ENCODE assay signal across 27 mouse cellular contexts in the genomic region with DNA sequence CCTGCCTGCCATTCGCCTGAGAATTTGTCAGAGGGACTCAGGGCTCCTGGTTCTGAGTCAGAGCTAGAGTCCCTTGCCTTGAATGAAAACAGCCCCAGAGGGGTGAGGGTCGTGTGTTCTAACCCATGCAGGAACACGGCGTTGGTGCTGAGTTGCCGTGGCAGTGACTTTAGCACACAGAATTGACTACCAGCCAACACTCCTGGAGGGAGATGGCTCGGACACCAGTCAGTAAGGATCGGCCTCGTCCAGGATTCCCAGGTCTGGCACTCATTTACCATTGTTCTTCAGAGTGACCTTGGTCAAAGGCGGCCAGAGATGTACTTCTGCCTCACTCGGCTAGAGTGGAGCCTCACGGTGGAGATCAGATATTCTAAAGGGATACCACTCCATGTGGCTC.
"Had no signal": no experiment of that assay in that cellular context is flagged by ENCODE, and none has a peak within 500 bp of the region (broad histone marks: within the 10 kb centered on the region; RNA-seq: fewer than 3 reads in every experiment).

No protein-coding gene starts in this region.

- H3K27me3 ChIP-seq: hindbrain, embryonic 12.5 days; hindbrain, embryonic 13.5 days; hindbrain, embryonic 15.5 days had no signal

- DNase-seq: heart, postnatal 10 days; heart, postnatal 14 days; heart, postnatal 36 days; heart, postnatal 4 days; kidney, adult 18-20 months; kidney, postnatal 10 days; kidney, postnatal 14 days; kidney, postnatal 25 days; kidney, postnatal 36 days; kidney, postnatal 4 days; layer of hippocampus, adult 9-11 months; layer of hippocampus, postnatal 36 days had no signal

- H3K36me3 ChIP-seq: heart, embryonic 10.5 days; heart, embryonic 12.5 days; heart, embryonic 13.5 days; heart, embryonic 15.5 days; hindbrain, embryonic 10.5 days; hindbrain, embryonic 12.5 days; hindbrain, embryonic 13.5 days; hindbrain, embryonic 15.5 days; intestine, embryonic 15.5 days; kidney, embryonic 15.5 days had no signal

- H3K4me1 ChIP-seq: heart, embryonic 12.5 days; hindbrain, embryonic 12.5 days had no signal

- H3K27ac ChIP-seq: heart, embryonic 10.5 days; heart, embryonic 13.5 days; heart, embryonic 15.5 days; hindbrain, embryonic 10.5 days; hindbrain, embryonic 12.5 days; hindbrain, embryonic 13.5 days; hindbrain, embryonic 14.5 days; hindbrain, embryonic 15.5 days; hindbrain, postnatal 0 days; intestine, embryonic 15.5 days; kidney, embryonic 15.5 days; kidney, postnatal 0 days; layer of hippocampus, adult 2 months; left cerebral cortex, adult 2 months had no signal

- H3K4me3 ChIP-seq: heart, embryonic 10.5 days; heart, embryonic 12.5 days; heart, embryonic 13.5 days; heart, embryonic 15.5 days; hindbrain, embryonic 10.5 days; hindbrain, embryonic 12.5 days; hindbrain, embryonic 13.5 days; hindbrain, embryonic 15.5 days; intestine, embryonic 15.5 days; kidney, embryonic 15.5 days; layer of hippocampus, adult 2 months; left cerebral cortex, adult 2 months had no signal
